Mouse (Mus musculus) cerebellum, postnatal 4 days (tissue): ENCODE results near the gene Speg.

Experiments
- DNase-seq, 2 experiments: peaks; one replicate each; pipeline ENCODE4 v3.0.0; 2022; ENCODE audit warnings: low spot score in 2 of 2, mixed read lengths in 1 of 2

The Speg gene

GRCm38 (mm10) chr1:75374950-75375936 is at the start of gene Speg:
Gene Speg, plus strand, starts transcription at chr1:75375297.
- no peak for DNase-seq

- no peak for DNase-seq
These were observed 47.6 kb upstream of the Speg start for GRCm38 (mm10) chr1:75327461-75327860.

GRCm38 (mm10) chr1:75331271-75331670 is 43.8 kb upstream of the Speg start:
- no peak for DNase-seq

- DNase-seq: no peak
These were observed 38.6 kb upstream of the Speg start for GRCm38 (mm10) chr1:75336461-75336860.

- DNase-seq: no peak
These were observed 38.0 kb upstream of the Speg start for GRCm38 (mm10) chr1:75337097-75337496.

- no peak for DNase-seq
These were observed 36.9 kb upstream of the Speg start for GRCm38 (mm10) chr1:75338091-75338694.

- no peak for DNase-seq
These were observed 35.8 kb upstream of the Speg start for GRCm38 (mm10) chr1:75339337-75339736.

GRCm38 (mm10) chr1:75340519-75340918 is 34.6 kb upstream of the Speg start:
- no peak for DNase-seq

- peak in 1 of 2 experiments; percentile 56 for DNase-seq
These were observed 32.2 kb upstream of the Speg start for GRCm38 (mm10) chr1:75342874-75343416.

GRCm38 (mm10) chr1:75344291-75345035 is 30.6 kb upstream of the Speg start:
- DNase-seq: no peak

- no peak for DNase-seq
These were observed 29.8 kb upstream of the Speg start for GRCm38 (mm10) chr1:75345036-75345935.

GRCm38 (mm10) chr1:75347279-75347678 is 27.8 kb upstream of the Speg start:
- no peak for DNase-seq

- no peak for DNase-seq
These were observed 25.8 kb upstream of the Speg start for GRCm38 (mm10) chr1:75349275-75349674.

- peak in 1 of 2 experiments; percentile 50 for DNase-seq
These were observed 17.8 kb upstream of the Speg start for GRCm38 (mm10) chr1:75357261-75357660.

GRCm38 (mm10) chr1:75358009-75358408 is 17.1 kb upstream of the Speg start:
- no peak for DNase-seq

- DNase-seq: no peak
These were observed 15.8 kb upstream of the Speg start for GRCm38 (mm10) chr1:75359346-75359745.

GRCm38 (mm10) chr1:75360112-75361031 is 14.7 kb upstream of the Speg start, which contains the start of gene Des:
Gene Des, plus strand, starts transcription at chr1:75360329.
- DNase-seq: no peak

- no peak for DNase-seq
These were observed 14.0 kb upstream of the Speg start for GRCm38 (mm10) chr1:75361123-75361522.

GRCm38 (mm10) chr1:75361750-75362149 is 13.3 kb upstream of the Speg start:
- no peak for DNase-seq

GRCm38 (mm10) chr1:75363868-75364267 is 11.2 kb upstream of the Speg start:
- no peak for DNase-seq
